8 mouse cellular contexts compared by ENCODE assay signal in genomic region chr1:120248156-120248555, GRCm38 (mm10). TPM values are rescaled to one million over a fixed set of nuclear protein-coding genes. Genes with fewer than 3 reads are reported as not detected.
DNase-seq lines count a peak whose midpoint lies in the region; ATAC-seq lines count a peak whose summit lies in the region.

No protein-coding gene starts in this region.

- H3K9me3 ChIP-seq in kidney, embryonic 14.5 days (ENCODE audit: control insufficient read depth, low read length) = no peaks in the 10 kb centered on the region
- H3K9me3 ChIP-seq in intestine, embryonic 15.5 days = no peaks in the 10 kb centered on the region

- DNase-seq in cerebellum, postnatal 14 days = peak; percentile 14 to 43
- no peak for DNase-seq in cerebellum, adult 9-10 months
- DNase-seq in frontal cortex, postnatal 10 days (ENCODE audit: low spot score in 2 of 2) = peak; percentile 23 to 40
- DNase-seq in lung, postnatal 36 days = peak; percentile 75
- peak; percentile 62 to 89 for DNase-seq in urinary bladder, postnatal 36 days (ENCODE audit: low spot score in 2 of 2)

- H3K9ac ChIP-seq in kidney, embryonic 14.5 days (ENCODE audit: low read depth, low read length) = no peak overlapping the region
- H3K9ac ChIP-seq in intestine, embryonic 15.5 days = no peak overlapping the region

- H3K4me1 ChIP-seq in kidney, embryonic 14.5 days (ENCODE audit: control insufficient read depth, insufficient read depth, low read length) = no peaks in the 10 kb centered on the region
- no peaks in the 10 kb centered on the region for H3K4me1 ChIP-seq in intestine, embryonic 15.5 days (replicated peaks)

- H3K27ac ChIP-seq in kidney, embryonic 14.5 days (ENCODE audit: low read depth, low read length) = no peak overlapping the region
- H3K27ac ChIP-seq in intestine, embryonic 15.5 days = no peak overlapping the region

- no peak overlapping the region for H3K4me3 ChIP-seq in kidney, embryonic 14.5 days (ENCODE audit: low read length)
- H3K4me3 ChIP-seq in intestine, embryonic 15.5 days (replicated peaks) = no peak overlapping the region

- 52% methylated on average over 5 of the region's 5 CpGs for WGBS in kidney, embryonic 14.5 days
- 64% methylated on average over 5 of the region's 5 CpGs for WGBS in intestine, embryonic 15.5 days

- no peak overlapping the region for H3K4me2 ChIP-seq in kidney, embryonic 14.5 days (replicated peaks; ENCODE audit: low read depth, low read length)
- H3K4me2 ChIP-seq in intestine, embryonic 15.5 days (replicated peaks) = no peak overlapping the region

- H3K36me3 ChIP-seq in kidney, embryonic 14.5 days (ENCODE audit: control insufficient read depth, insufficient read depth, low read length) = no peaks in the 10 kb centered on the region
- H3K36me3 ChIP-seq in intestine, embryonic 15.5 days = no peaks in the 10 kb centered on the region

- ATAC-seq in kidney, embryonic 14.5 days (ENCODE audit: low FRiP score, low TSS enrichment) = peak; percentile 41; the same call in 1 of the 2 replicates
- ATAC-seq in intestine, embryonic 15.5 days = no peak
- ATAC-seq in CD4-positive, CD25-positive, alpha-beta regulatory T cell, adult 4 months = no peak

- no peaks in the 10 kb centered on the region for H3K27me3 ChIP-seq in kidney, embryonic 14.5 days (ENCODE audit: control insufficient read depth, insufficient read depth, low read length)
- H3K27me3 ChIP-seq in intestine, embryonic 15.5 days (replicated peaks) = no peaks in the 10 kb centered on the region

RNA-seq across cellular contexts. Expression of gene Steap3, which starts 24.3 kb away (rescaled TPM):
- polyA plus RNA-seq in kidney, embryonic 14.5 days (2014; fragmentation: Nextera tagmentation; extraction: Ambion mirVana) = 2.1 and 2.2 TPM in 2 replicates
- 3.0 and 3.4 TPM in 2 replicates for polyA plus RNA-seq in intestine, embryonic 15.5 days (2015; fragmentation: Nextera tagmentation; extraction: Ambion mirVana)
- not detected for polyA plus RNA-seq in CD4-positive, CD25-positive, alpha-beta regulatory T cell, adult 4 months (2017; shearing (Covaris generic))
